Mouse (Mus musculus) heart, embryonic 14.5 days (tissue): Measurements from ENCODE around the gene Abhd14a. TPM values are rescaled to one million over a fixed set of nuclear protein-coding genes. Genes with fewer than 3 reads are reported as not detected.

Experiments
- ATAC-seq: fragments of 200-750 bp; cut with Nextera tagmentation; 2 replicates; pipeline ENCODE4 v1.8.0; 2017; ENCODE audit warnings: low read depth, moderate TSS enrichment; ENCODE audit not compliant: insufficient number of reproducible peaks, insufficient read depth, low FRiP score
- H3K27ac ChIP-seq, 2 experiments: fragments of 200-500 bp in 1 of 2; fragments of 300-500 bp in 1 of 2; sonication (generic) in 1 of 2; replicated peaks in 1 of 2; 2 replicates each; pipeline ENCODE4 v1.5.1; 2012 to 2014; ENCODE audit warnings: low read depth in 2 of 2, low read length in 2 of 2, control low read depth in 1 of 2, mild to moderate bottlenecking in 1 of 2, mixed read lengths in 1 of 2; ENCODE audit not compliant: control insufficient read depth in 1 of 2, insufficient read depth in 1 of 2
- H3K27me3 ChIP-seq: fragments of 300-500 bp; sonication (generic); 2 replicates; pipeline ENCODE4 v1.6.1; 2014; ENCODE audit warnings: mild to moderate bottlenecking, low read length, control low read depth; ENCODE audit not compliant: control insufficient read depth, insufficient read depth
- H3K36me3 ChIP-seq: fragments of 300-500 bp; sonication (generic); 2 replicates; pipeline ENCODE4 v1.6.1; 2014; ENCODE audit warnings: mild to moderate bottlenecking, control low read depth, low read length, mixed read lengths; ENCODE audit not compliant: control insufficient read depth, insufficient read depth
- H3K4me1 ChIP-seq, 2 experiments: fragments of 200-500 bp in 1 of 2; fragments of 300-500 bp in 1 of 2; sonication (generic) in 1 of 2; 2 replicates each; pipeline ENCODE4 v1.6.1; 2012 to 2014; ENCODE audit warnings: low read length in 2 of 2, control low read depth in 1 of 2, mixed read lengths in 1 of 2; ENCODE audit not compliant: control insufficient read depth in 2 of 2, insufficient read depth in 2 of 2
- H3K4me2 ChIP-seq: fragments of 300-500 bp; sonication (generic); 2 replicates; pipeline ENCODE4 v1.6.1; 2014; ENCODE audit warnings: mild to moderate bottlenecking, low read length
- H3K4me3 ChIP-seq, 2 experiments: fragments of 200-500 bp in 1 of 2; fragments of 300-500 bp in 1 of 2; sonication (generic) in 1 of 2; 2 replicates each; pipeline ENCODE4 v1.5.1; 2012 to 2014; ENCODE audit warnings: low read length in 2 of 2, mild to moderate bottlenecking in 2 of 2, control low read depth in 1 of 2, low read depth in 1 of 2, moderate library complexity in 1 of 2; ENCODE audit not compliant: control insufficient read depth in 1 of 2, insufficient read depth in 1 of 2
- H3K9ac ChIP-seq: fragments of 300-500 bp; sonication (generic); 2 replicates; pipeline ENCODE4 v1.6.1; 2014; ENCODE audit warnings: mild to moderate bottlenecking, low read length
- H3K9me3 ChIP-seq: fragments of 300-500 bp; sonication (generic); 2 replicates; pipeline ENCODE4 v1.6.1; 2016; ENCODE audit warnings: low read length, control low read depth; ENCODE audit not compliant: control insufficient read depth
- WGBS: fragments of 180-500 bp; shearing (Covaris S2); extraction: QIAGEN DNeasy Blood & Tissue Kit; methylation state at CpG from one replicate; pipeline ENCODE4 v1.1.7; 2014; 5-methylcytosine and 5-hydroxymethylcytosine counted together
- polyA plus RNA-seq: library from polyadenylated mRNA; unstranded; fragments of >200 nt; fragmentation: Nextera tagmentation; extraction: Ambion mirVana; gene quantifications from 2 replicates; pipeline ENCODE4 v1.2.1, GENCODE M21; 2014

Gene Abhd14a
- polyA plus RNA-seq, 1 experiment from 2014 or later: 55.9 TPM

- 10% methylated on average over 9 of the region's 9 CpGs for WGBS
- Histone ChIP-seq H3K4me3 (no peak overlapping the region), H3K36me3 (no peaks in the 10 kb centered on the region), H3K27ac (no peak overlapping the region; a peak in 1 of 4 replicates), H3K9ac (peak overlapping the region; percentile 2; the same call in 1 of the 2 replicates), H3K27me3 (no peaks in the 10 kb centered on the region), H3K4me2 (peak overlapping the region; percentile 24; the same call in 1 of the 2 replicates), H3K4me1 (peaks cover 28 to 57% of the 10 kb centered on the region in 2 experiments), H3K9me3 (no peaks in the 10 kb centered on the region)
- no peak for ATAC-seq
Measured at GRCm38 (mm10) chr9:106450661-106451060, 3.2 kb upstream of the Abhd14a start.

GRCm38 (mm10) chr9:106449947-106450346 lies 2.5 kb upstream of the Abhd14a start:
- WGBS: 90% methylated on average over 8 of the region's 8 CpGs
- peak overlapping the region; percentile 2; the same call in 1 of the 2 replicates for H3K9ac ChIP-seq
- no peaks in the 10 kb centered on the region for H3K27me3 ChIP-seq
- no peak overlapping the region for H3K27ac ChIP-seq
- H3K4me2 ChIP-seq: no peak overlapping the region
- no peak for ATAC-seq
- peaks cover 21 to 49% of the 10 kb centered on the region in 2 experiments for H3K4me1 ChIP-seq
- H3K9me3 ChIP-seq: no peaks in the 10 kb centered on the region
- no peaks in the 10 kb centered on the region for H3K36me3 ChIP-seq
- no peak overlapping the region for H3K4me3 ChIP-seq

- Histone ChIP-seq H3K36me3 (no peaks in the 10 kb centered on the region), H3K4me2 (peak overlapping the region; percentile 91), H3K4me3 (peak overlapping the region; percentile 49 to 51), H3K4me1 (peaks cover 18 to 43% of the 10 kb centered on the region in 2 experiments), H3K9ac (peak overlapping the region; percentile 79), H3K27ac (peak overlapping the region; percentile 3 to 80; a peak in 3 of 4 replicates), H3K27me3 (no peaks in the 10 kb centered on the region), H3K9me3 (no peaks in the 10 kb centered on the region)
- ATAC-seq: no peak; the same call in 1 of the 2 replicates
- 1% methylated on average over 23 of the region's 23 CpGs for WGBS
Measured at GRCm38 (mm10) chr9:106448498-106449031, 1.1 kb upstream of the Abhd14a start.

GRCm38 (mm10) chr9:106447951-106448350 lies 473 bp upstream of the Abhd14a start:
- ATAC-seq: no peak
- Histone ChIP-seq H3K9ac (peak overlapping the region; percentile 79), H3K4me1 (peaks cover 16 to 40% of the 10 kb centered on the region in 2 experiments), H3K4me2 (peak overlapping the region; percentile 91), H3K27me3 (no peaks in the 10 kb centered on the region), H3K36me3 (no peaks in the 10 kb centered on the region), H3K27ac (peak overlapping the region; percentile 56 to 80), H3K9me3 (no peaks in the 10 kb centered on the region), H3K4me3 (peak overlapping the region; percentile 51 to 73; a peak in 2 of 4 replicates)
- WGBS: 35% methylated on average over 9 of the region's 9 CpGs

- no peaks in the 10 kb centered on the region for H3K9me3 ChIP-seq
- ATAC-seq: no peak
- H3K4me2 ChIP-seq: no peak overlapping the region
- 0 out of 2 replicates have a peak, but pooled peaks cover 4% of the 10 kb centered on the region for H3K36me3 ChIP-seq
- no peak overlapping the region for H3K4me3 ChIP-seq
- H3K27ac ChIP-seq: no peak overlapping the region
- no peaks in the 10 kb centered on the region for H3K27me3 ChIP-seq
- H3K9ac ChIP-seq: no peak overlapping the region
- H3K4me1 ChIP-seq: peaks cover 8 to 18% of the 10 kb centered on the region in 2 experiments
- WGBS: 83% methylated on average over 4 of the region's 4 CpGs
Measured at GRCm38 (mm10) chr9:106444836-106445235, 2.6 kb downstream of the Abhd14a start.

- no peak for ATAC-seq
Measured at GRCm38 (mm10) chr9:106442680-106443079, 4.8 kb downstream of the Abhd14a start.

GRCm38 (mm10) chr9:106436566-106436965 lies 10.9 kb downstream of the Abhd14a start:
- Histone ChIP-seq H3K27ac (no peak overlapping the region), H3K4me3 (no peak overlapping the region), H3K4me2 (no peak overlapping the region), H3K9ac (no peak overlapping the region), H3K27me3 (no peaks in the 10 kb centered on the region), H3K36me3 (peaks cover 34% of the 10 kb centered on the region), H3K9me3 (no peaks in the 10 kb centered on the region), H3K4me1 (peaks cover 11 to 16% of the 10 kb centered on the region in 2 experiments)
- no peak for ATAC-seq
- WGBS: 79% methylated on average over 9 of the region's 9 CpGs

More at GRCm38 (mm10) chr9:106442680-106443079, 4.8 kb downstream of the Abhd14a start:
- Histone ChIP-seq H3K36me3 (0 out of 2 replicates have a peak, but pooled peaks cover 5% of the 10 kb centered on the region), H3K4me3 (no peak overlapping the region), H3K4me2 (no peak overlapping the region), H3K27me3 (no peaks in the 10 kb centered on the region), H3K9me3 (no peaks in the 10 kb centered on the region), H3K4me1 (peaks cover 7 to 15% of the 10 kb centered on the region in 2 experiments), H3K9ac (no peak overlapping the region), H3K27ac (no peak overlapping the region)
- WGBS: 69% methylated on average over 5 of the region's 5 CpGs
